Mouse (Mus musculus): ENCODE measurements around the gene Grin2c. TPM values are rescaled to one million over a fixed set of nuclear protein-coding genes. Genes with fewer than 3 reads are reported as not detected.

Grin2c gene
- polyA plus RNA-seq (2014; fragmentation: Illumina TruSeq; extraction: RNeasy Lipid Tissue Mini Kit (QIAGEN cat#74804); ENCODE audit: low read depth, low replicate concordance) = not detected

DNA sequence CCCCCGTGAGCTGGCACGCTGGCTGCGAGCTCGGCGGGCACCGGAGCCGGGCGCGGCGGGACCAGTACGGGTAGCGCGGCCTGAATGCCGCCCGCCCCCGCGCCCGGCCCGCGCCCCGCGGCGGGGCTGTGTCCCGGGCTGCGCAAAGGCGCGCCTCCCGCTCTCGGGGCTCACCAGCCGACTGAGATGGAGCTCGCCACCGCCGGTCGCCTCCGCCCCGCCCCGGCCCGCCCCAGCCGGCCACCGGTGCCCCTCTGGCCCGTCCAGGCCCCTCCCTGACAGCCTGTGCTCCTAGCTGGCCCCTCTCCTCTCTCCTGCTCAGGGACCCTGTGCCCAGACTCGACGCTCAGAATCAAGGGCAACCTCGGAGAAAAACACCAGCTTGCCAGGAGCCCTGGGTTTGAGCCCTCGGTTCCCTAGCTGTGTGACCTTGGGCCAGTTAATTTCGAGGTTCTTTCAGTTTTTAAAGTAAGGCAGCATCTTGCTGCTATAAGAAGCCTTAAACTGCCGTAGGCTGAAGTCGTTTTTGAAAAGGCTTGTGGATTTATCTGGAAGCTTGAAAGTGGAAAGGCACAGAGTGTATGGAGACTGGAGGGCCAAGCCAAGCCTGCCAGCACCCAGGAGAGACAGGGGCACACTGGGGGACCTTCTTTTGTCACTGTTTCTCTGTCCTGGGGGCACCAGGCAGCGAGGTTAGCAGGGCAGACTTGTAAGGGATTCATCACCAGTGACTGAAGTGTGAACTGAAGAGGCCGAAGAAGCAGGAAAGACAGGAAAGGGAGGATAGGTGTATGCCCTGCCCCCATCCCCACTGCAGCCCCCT lies at the start of gene Grin2c:
Gene Grin2c, minus strand, starts transcription at position 183 of the 823 bp plus-strand sequence.

GRCm38 (mm10) chr11:115306863-115307262 lies 39.8 kb upstream of the Grin2c start, which contains the start of gene Otop2:
TSS of gene Otop2 (plus strand) at chr11:115307163.

GRCm38 (mm10) chr11:115297214-115297826 lies 30.3 kb upstream of the Grin2c start, which contains the start of gene Fads6:
TSS of gene Fads6 (minus strand) at chr11:115297663.

GRCm38 (mm10) chr11:115276780-115277603 lies 9.9 kb upstream of the Grin2c start, which contains the start of gene Fdxr:
TSS of gene Fdxr (minus strand) at chr11:115277050.

Other genes starting within 250 kb of the Grin2c start
- not detected for gene Cd300ld4, start 240.2 kb downstream of the Grin2c start, polyA plus RNA-seq (2014; fragmentation: Illumina TruSeq; extraction: RNeasy Lipid Tissue Mini Kit (QIAGEN cat#74804); ENCODE audit: low read depth, low replicate concordance)
- gene Cd300ld5, start 229.5 kb downstream of the Grin2c start, polyA plus RNA-seq (2014; fragmentation: Illumina TruSeq; extraction: RNeasy Lipid Tissue Mini Kit (QIAGEN cat#74804); ENCODE audit: low read depth, low replicate concordance) = 0.61 TPM
- 0.61 TPM for gene Cd300ld3, start 218.8 kb downstream of the Grin2c start, polyA plus RNA-seq (2014; fragmentation: Illumina TruSeq; extraction: RNeasy Lipid Tissue Mini Kit (QIAGEN cat#74804); ENCODE audit: low read depth, low replicate concordance)
- gene Cd300e, start 205.1 kb downstream of the Grin2c start, polyA plus RNA-seq (2014; fragmentation: Illumina TruSeq; extraction: RNeasy Lipid Tissue Mini Kit (QIAGEN cat#74804); ENCODE audit: low read depth, low replicate concordance) = 1.9 TPM
- 0.16 TPM for gene Rab37, start 175.8 kb downstream of the Grin2c start, polyA plus RNA-seq (2014; fragmentation: Illumina TruSeq; extraction: RNeasy Lipid Tissue Mini Kit (QIAGEN cat#74804); ENCODE audit: low read depth, low replicate concordance)
- 0.69 TPM for gene Cd300lf, start 133.3 kb downstream of the Grin2c start, polyA plus RNA-seq (2014; fragmentation: Illumina TruSeq; extraction: RNeasy Lipid Tissue Mini Kit (QIAGEN cat#74804); ENCODE audit: low read depth, low replicate concordance)
- gene Slc9a3r1, start 103.9 kb downstream of the Grin2c start, polyA plus RNA-seq (2014; fragmentation: Illumina TruSeq; extraction: RNeasy Lipid Tissue Mini Kit (QIAGEN cat#74804); ENCODE audit: low read depth, low replicate concordance) = 34.2 TPM
- gene Tmem104, start 79.8 kb downstream of the Grin2c start, polyA plus RNA-seq (2014; fragmentation: Illumina TruSeq; extraction: RNeasy Lipid Tissue Mini Kit (QIAGEN cat#74804); ENCODE audit: low read depth, low replicate concordance) = 0.37 TPM
- 5.9 TPM for gene Nat9, start 79.4 kb downstream of the Grin2c start, polyA plus RNA-seq (2014; fragmentation: Illumina TruSeq; extraction: RNeasy Lipid Tissue Mini Kit (QIAGEN cat#74804); ENCODE audit: low read depth, low replicate concordance)
- 3.3 TPM for gene Fdxr, start 9.8 kb upstream of the Grin2c start, polyA plus RNA-seq (2014; fragmentation: Illumina TruSeq; extraction: RNeasy Lipid Tissue Mini Kit (QIAGEN cat#74804); ENCODE audit: low read depth, low replicate concordance)
- 31.3 TPM for gene Fads6, start 30.4 kb upstream of the Grin2c start, polyA plus RNA-seq (2014; fragmentation: Illumina TruSeq; extraction: RNeasy Lipid Tissue Mini Kit (QIAGEN cat#74804); ENCODE audit: low read depth, low replicate concordance)
- gene Otop2, start 39.9 kb upstream of the Grin2c start, polyA plus RNA-seq (2014; fragmentation: Illumina TruSeq; extraction: RNeasy Lipid Tissue Mini Kit (QIAGEN cat#74804); ENCODE audit: low read depth, low replicate concordance) = not detected
- 0.11 TPM for gene Ush1g, start 54.8 kb upstream of the Grin2c start, polyA plus RNA-seq (2014; fragmentation: Illumina TruSeq; extraction: RNeasy Lipid Tissue Mini Kit (QIAGEN cat#74804); ENCODE audit: low read depth, low replicate concordance)
- gene Otop3, start 67.5 kb upstream of the Grin2c start, polyA plus RNA-seq (2014; fragmentation: Illumina TruSeq; extraction: RNeasy Lipid Tissue Mini Kit (QIAGEN cat#74804); ENCODE audit: low read depth, low replicate concordance) = not detected
- not detected for gene Hid1, start 100.5 kb upstream of the Grin2c start, polyA plus RNA-seq (2014; fragmentation: Illumina TruSeq; extraction: RNeasy Lipid Tissue Mini Kit (QIAGEN cat#74804); ENCODE audit: low read depth, low replicate concordance)
- gene Cdr2l, start 114.7 kb upstream of the Grin2c start, polyA plus RNA-seq (2014; fragmentation: Illumina TruSeq; extraction: RNeasy Lipid Tissue Mini Kit (QIAGEN cat#74804); ENCODE audit: low read depth, low replicate concordance) = 0.19 TPM
- 22.2 TPM for gene Mrpl58, start 136.5 kb upstream of the Grin2c start, polyA plus RNA-seq (2014; fragmentation: Illumina TruSeq; extraction: RNeasy Lipid Tissue Mini Kit (QIAGEN cat#74804); ENCODE audit: low read depth, low replicate concordance)
- 552 TPM for gene Atp5h, start 152.7 kb upstream of the Grin2c start, polyA plus RNA-seq (2014; fragmentation: Illumina TruSeq; extraction: RNeasy Lipid Tissue Mini Kit (QIAGEN cat#74804); ENCODE audit: low read depth, low replicate concordance)
- gene Kctd2, start 152.9 kb upstream of the Grin2c start, polyA plus RNA-seq (2014; fragmentation: Illumina TruSeq; extraction: RNeasy Lipid Tissue Mini Kit (QIAGEN cat#74804); ENCODE audit: low read depth, low replicate concordance) = 12.5 TPM
- not detected for gene Trim80, start 173.3 kb upstream of the Grin2c start, polyA plus RNA-seq (2014; fragmentation: Illumina TruSeq; extraction: RNeasy Lipid Tissue Mini Kit (QIAGEN cat#74804); ENCODE audit: low read depth, low replicate concordance)
- 11.9 TPM for gene Slc16a5, start 195.2 kb upstream of the Grin2c start, polyA plus RNA-seq (2014; fragmentation: Illumina TruSeq; extraction: RNeasy Lipid Tissue Mini Kit (QIAGEN cat#74804); ENCODE audit: low read depth, low replicate concordance)
- gene Armc7, start 208.4 kb upstream of the Grin2c start, polyA plus RNA-seq (2014; fragmentation: Illumina TruSeq; extraction: RNeasy Lipid Tissue Mini Kit (QIAGEN cat#74804); ENCODE audit: low read depth, low replicate concordance) = 0.66 TPM
- gene Nt5c, start 224.6 kb upstream of the Grin2c start, polyA plus RNA-seq (2014; fragmentation: Illumina TruSeq; extraction: RNeasy Lipid Tissue Mini Kit (QIAGEN cat#74804); ENCODE audit: low read depth, low replicate concordance) = 1.8 TPM
- gene Jpt1, start 247.1 kb upstream of the Grin2c start, polyA plus RNA-seq (2014; fragmentation: Illumina TruSeq; extraction: RNeasy Lipid Tissue Mini Kit (QIAGEN cat#74804); ENCODE audit: low read depth, low replicate concordance) = 4.8 TPM